Mouse (Mus musculus) hindbrain, embryonic 16.5 days (tissue): ENCODE data around the gene Abca8b. TPM values are rescaled to one million over a fixed set of nuclear protein-coding genes. Genes with fewer than 3 reads are reported as not detected.
A peak's percentile ranks its signal among the peaks of the same experiment; 100 is the strongest.

ENCODE experiments used
- ATAC-seq: fragments of 200-750 bp; cut with Nextera tagmentation; 2 replicates; pipeline ENCODE4 v1.8.0; 2017; ENCODE audit warnings: moderate TSS enrichment, moderate library complexity
- H3K27ac ChIP-seq: fragments of 300-500 bp; sonication (generic); 2 replicates; pipeline ENCODE4 v1.5.1; 2014; ENCODE audit warnings: low read depth, mild to moderate bottlenecking, control low read depth, low read length, moderate library complexity
- H3K27me3 ChIP-seq: fragments of 300-500 bp; sonication (generic); replicated peaks from 2 replicates; pipeline ENCODE4 v1.6.1; 2014; ENCODE audit warnings: low read length; ENCODE audit not compliant: control insufficient read depth, insufficient read depth
- H3K36me3 ChIP-seq: fragments of 300-500 bp; sonication (generic); 2 replicates; pipeline ENCODE4 v1.6.1; 2014; ENCODE audit warnings: mild to moderate bottlenecking, low read length, moderate library complexity, mixed read lengths; ENCODE audit not compliant: control insufficient read depth, insufficient read depth
- H3K4me1 ChIP-seq: fragments of 300-500 bp; sonication (generic); 2 replicates; pipeline ENCODE4 v1.6.1; 2014; ENCODE audit warnings: low read depth, low read length; ENCODE audit not compliant: control insufficient read depth, insufficient read depth
- H3K4me2 ChIP-seq: fragments of 300-500 bp; sonication (generic); 2 replicates; pipeline ENCODE4 v1.6.1; 2014; ENCODE audit warnings: mild to moderate bottlenecking, low read length, control low read depth, moderate library complexity
- H3K4me3 ChIP-seq: fragments of 300-500 bp; sonication (generic); 2 replicates; pipeline ENCODE4 v1.5.1; 2014; ENCODE audit warnings: mild to moderate bottlenecking, low read length, control low read depth, moderate library complexity
- H3K9ac ChIP-seq: fragments of 300-500 bp; sonication (generic); 2 replicates; pipeline ENCODE4 v1.6.1; 2014; ENCODE audit warnings: low read depth, mild to moderate bottlenecking, control low read depth, low read length, moderate library complexity
- H3K9me3 ChIP-seq: fragments of 300-500 bp; sonication (generic); 2 replicates; pipeline ENCODE4 v1.6.1; 2014; ENCODE audit warnings: mild to moderate bottlenecking, low read length, moderate library complexity; ENCODE audit not compliant: control insufficient read depth
- WGBS: fragments of 180-500 bp; shearing (Covaris S2); extraction: QIAGEN DNeasy Blood & Tissue Kit; methylation state at CpG from one replicate; pipeline ENCODE4 v1.1.7; 2014; 5-methylcytosine and 5-hydroxymethylcytosine counted together
- polyA plus RNA-seq: library from polyadenylated mRNA; unstranded; fragments of >200 nt; fragmentation: Nextera tagmentation; extraction: Ambion mirVana; gene quantifications from 2 replicates; pipeline ENCODE4 v1.2.1, GENCODE M21; 2015

Abca8b gene
- 1.4 and 1.5 TPM in 2 replicates for polyA plus RNA-seq

GRCm38 (mm10) chr11:109995624-109996023, at the start of gene Abca8b:
Gene Abca8b, minus strand, starts transcription at chr11:109995845.
- peaks cover 5% of the 10 kb centered on the region; the same call in 1 of the 2 replicates for H3K4me1 ChIP-seq
- no peaks in the 10 kb centered on the region for H3K36me3 ChIP-seq
- under 1% methylated on average over 15 of the region's 15 CpGs for WGBS
- H3K4me3 ChIP-seq: peak within 1 kb of the TSS; percentile 48
- peak within 1 kb of the TSS; percentile 63 for H3K9ac ChIP-seq
- peak within 1 kb of the TSS; percentile 79 for H3K27ac ChIP-seq
- ATAC-seq: peak; percentile 95
- H3K4me2 ChIP-seq: peak within 1 kb of the TSS; percentile 66
- no peaks in the 10 kb centered on the region for H3K9me3 ChIP-seq
- no peaks in the 10 kb centered on the region for H3K27me3 ChIP-seq

GRCm38 (mm10) chr11:110037795-110038194, 42.1 kb upstream of the Abca8b start:
- Histone ChIP-seq H3K27ac (no peak overlapping the region), H3K4me2 (no peak overlapping the region), H3K9me3 (no peaks in the 10 kb centered on the region), H3K36me3 (no peaks in the 10 kb centered on the region), H3K4me1 (no peaks in the 10 kb centered on the region), H3K27me3 (no peaks in the 10 kb centered on the region), H3K9ac (no peak overlapping the region), H3K4me3 (no peak overlapping the region)
- 94% methylated on average over 2 of the region's 2 CpGs for WGBS
- no peak for ATAC-seq

- WGBS: 78% methylated on average over 7 of the region's 7 CpGs
- no peak overlapping the region for H3K4me2 ChIP-seq
- ATAC-seq: no peak
- H3K4me1 ChIP-seq: no peaks in the 10 kb centered on the region
- no peaks in the 10 kb centered on the region for H3K27me3 ChIP-seq
- H3K4me3 ChIP-seq: no peak overlapping the region
- H3K9me3 ChIP-seq: no peaks in the 10 kb centered on the region
- H3K36me3 ChIP-seq: no peaks in the 10 kb centered on the region
- no peak overlapping the region for H3K27ac ChIP-seq
- no peak overlapping the region for H3K9ac ChIP-seq
These were observed 33.5 kb upstream of the Abca8b start for GRCm38 (mm10) chr11:110028913-110029695.

- H3K4me3 ChIP-seq: no peak overlapping the region
- H3K4me1 ChIP-seq: no peaks in the 10 kb centered on the region
- no peaks in the 10 kb centered on the region for H3K9me3 ChIP-seq
- H3K9ac ChIP-seq: no peak overlapping the region
- ATAC-seq: no peak
- WGBS: 76% methylated on average over 2 of the region's 2 CpGs
- no peak overlapping the region for H3K27ac ChIP-seq
- H3K4me2 ChIP-seq: no peak overlapping the region
- H3K27me3 ChIP-seq: no peaks in the 10 kb centered on the region
- no peaks in the 10 kb centered on the region for H3K36me3 ChIP-seq
These were observed 15.3 kb upstream of the Abca8b start for GRCm38 (mm10) chr11:110010836-110011546.

- no peaks in the 10 kb centered on the region for H3K9me3 ChIP-seq
- WGBS: 8% methylated on average over 3 of the region's 3 CpGs
- no peaks in the 10 kb centered on the region for H3K27me3 ChIP-seq
- ATAC-seq: peak; percentile 55
- peak overlapping the region; percentile 66 for H3K4me2 ChIP-seq
- peak overlapping the region; percentile 48 for H3K4me3 ChIP-seq
- H3K4me1 ChIP-seq: peaks cover 5% of the 10 kb centered on the region; the same call in 1 of the 2 replicates
- H3K9ac ChIP-seq: peak overlapping the region; percentile 48
- 0 out of 2 replicates have a peak overlapping the region, but pooled peaks have one; percentile 17 for H3K27ac ChIP-seq
- no peaks in the 10 kb centered on the region for H3K36me3 ChIP-seq
These were observed 632 bp downstream of the Abca8b start for GRCm38 (mm10) chr11:109995013-109995412.

- H3K4me1 ChIP-seq: peaks cover 5% of the 10 kb centered on the region; the same call in 1 of the 2 replicates
- H3K36me3 ChIP-seq: no peaks in the 10 kb centered on the region
- no peaks in the 10 kb centered on the region for H3K9me3 ChIP-seq
- no peak overlapping the region for H3K27ac ChIP-seq
- H3K9ac ChIP-seq: no peak overlapping the region
- H3K4me2 ChIP-seq: peak overlapping the region; percentile 19
- no peaks in the 10 kb centered on the region for H3K27me3 ChIP-seq
- no peak overlapping the region for H3K4me3 ChIP-seq
- no peak for ATAC-seq
- 66% methylated on average over 6 of the region's 6 CpGs for WGBS
These were observed 1.6 kb downstream of the Abca8b start for GRCm38 (mm10) chr11:109994014-109994413.

- ATAC-seq: no peak
- 84% methylated on average over 3 of the region's 3 CpGs for WGBS
- H3K4me3 ChIP-seq: no peak overlapping the region
These were observed 4.4 kb downstream of the Abca8b start for GRCm38 (mm10) chr11:109991270-109991669.

GRCm38 (mm10) chr11:109990256-109990655, 5.4 kb downstream of the Abca8b start:
- Histone ChIP-seq H3K4me3 (no peak overlapping the region), H3K27me3 (no peaks in the 10 kb centered on the region), H3K4me2 (no peak overlapping the region), H3K4me1 (peaks cover 5% of the 10 kb centered on the region; the same call in 1 of the 2 replicates), H3K9ac (no peak overlapping the region), H3K27ac (no peak overlapping the region), H3K36me3 (no peaks in the 10 kb centered on the region), H3K9me3 (no peaks in the 10 kb centered on the region)
- WGBS: 88% methylated on average over 2 of the region's 2 CpGs
- ATAC-seq: no peak

More at GRCm38 (mm10) chr11:109991270-109991669, 4.4 kb downstream of the Abca8b start:
- Histone ChIP-seq H3K27me3 (no peaks in the 10 kb centered on the region), H3K36me3 (no peaks in the 10 kb centered on the region), H3K4me2 (no peak overlapping the region), H3K4me1 (peaks cover 5% of the 10 kb centered on the region; the same call in 1 of the 2 replicates), H3K9ac (no peak overlapping the region), H3K27ac (no peak overlapping the region), H3K9me3 (no peaks in the 10 kb centered on the region)

- Histone ChIP-seq H3K27ac (no peak overlapping the region), H3K4me3 (no peak overlapping the region), H3K36me3 (no peaks in the 10 kb centered on the region), H3K27me3 (no peaks in the 10 kb centered on the region), H3K4me2 (no peak overlapping the region), H3K4me1 (no peaks in the 10 kb centered on the region), H3K9me3 (no peaks in the 10 kb centered on the region), H3K9ac (no peak overlapping the region)
- 81% methylated on average over 1 of the region's 1 CpGs for WGBS
- no peak for ATAC-seq
These were observed 7.5 kb downstream of the Abca8b start for GRCm38 (mm10) chr11:109988164-109988563.
